Mouse (Mus musculus) liver, adult 2 months (tissue): ENCODE results near the gene Ccdc7b. TPM values are rescaled to one million over a fixed set of nuclear protein-coding genes. Genes with fewer than 3 reads are reported as not detected.
"Not testable (repeated sequence)": the region's sequence is repeated elsewhere in the genome, so short reads cannot be mapped to it uniquely, and the experiment has no call there.

Source experiments
- DNase-seq: peaks from one replicate; pipeline ENCODE4 v3.0.0-alpha.2; 2011; ENCODE audit warnings: low read depth, low spot score; ENCODE audit errors: extremely low read depth
- H3K27ac ChIP-seq: fragments of 200-500 bp; replicated peaks from 2 replicates; pipeline ENCODE4 v1.5.1; 2012; ENCODE audit warnings: low read depth, mild to moderate bottlenecking, control low read depth, inconsistent platforms, low read length; ENCODE audit not compliant: insufficient read depth
- H3K27me3 ChIP-seq: fragments of 200-500 bp; 2 replicates; pipeline ENCODE4 v1.6.1; 2012; ENCODE audit warnings: mild to moderate bottlenecking, moderate library complexity, low read length, inconsistent platforms; ENCODE audit not compliant: control insufficient read depth, insufficient read depth
- H3K36me3 ChIP-seq: fragments of 200-500 bp; 2 replicates; pipeline ENCODE4 v1.6.1; 2012; ENCODE audit warnings: low read length, inconsistent platforms; ENCODE audit not compliant: control insufficient read depth, insufficient read depth
- H3K4me1 ChIP-seq: fragments of 200-500 bp; 2 replicates; pipeline ENCODE4 v1.6.1; 2011; ENCODE audit warnings: low read length; ENCODE audit not compliant: control insufficient read depth, insufficient read depth
- H3K4me3 ChIP-seq: fragments of 200-500 bp; 2 replicates; pipeline ENCODE4 v1.5.1; 2011; ENCODE audit warnings: low read depth, mild to moderate bottlenecking, control low read depth, low read length, moderate library complexity; ENCODE audit not compliant: insufficient read depth
- H3K79me2 ChIP-seq: fragments of 200-500 bp; 2 replicates; pipeline ENCODE4 v1.6.1; 2012; ENCODE audit warnings: inconsistent platforms, mild to moderate bottlenecking, low read length, moderate library complexity; ENCODE audit not compliant: control insufficient read depth, insufficient read depth
- H3K9ac ChIP-seq: fragments of 200-500 bp; 2 replicates; pipeline ENCODE4 v1.6.1; 2012; ENCODE audit warnings: low read depth, mild to moderate bottlenecking, control low read depth, inconsistent platforms, low read length
- CTCF ChIP-seq: fragments of 200-500 bp; IDR thresholded peaks from 2 replicates; pipeline ENCODE4 v1.5.1; 2011; ENCODE audit warnings: low read depth, low read length, control low read depth
- POLR2A ChIP-seq: fragments of 200-500 bp; IDR thresholded peaks from 2 replicates; pipeline ENCODE4 v1.6.1; 2011; ENCODE audit warnings: low read length, control low read depth; ENCODE audit not compliant: insufficient read depth; ENCODE audit errors: extremely low read depth
- WGBS: fragments of 180-500 bp; shearing (Covaris S2); methylation state at CpG from one replicate; pipeline ENCODE4 v1.1.7; 2018; 5-methylcytosine and 5-hydroxymethylcytosine counted together
- polyA plus RNA-seq: library from polyadenylated mRNA; depleted of rRNA; stranded (reverse); fragments of >200 nt; gene quantifications from 2 replicates; pipeline ENCODE4 v1.2.3, GENCODE M21; 2012; rRNA removed
- total RNA-seq: library from RNA; depleted of rRNA; stranded (reverse); fragments of >200 nt; gene quantifications from 2 replicates; pipeline ENCODE4 v1.2.3, GENCODE M21; 2014; rRNA removed

The Ccdc7b gene
- not detected in 2 replicates for total RNA-seq
- polyA plus RNA-seq = not detected in 2 replicates

GRCm38 (mm10) chr8:129066834-129067233 is at the start of gene Ccdc7b:
Gene Ccdc7b (plus strand): TSS chr8:129067134.
- 55% methylated on average over 1 of the region's 10 CpGs for WGBS
- DNase-seq, H3K36me3 ChIP-seq, H3K9ac ChIP-seq, H3K4me1 ChIP-seq, H3K4me3 ChIP-seq, H3K27me3 ChIP-seq, H3K79me2 ChIP-seq, H3K27ac ChIP-seq: not testable (repeated sequence)

DNA sequence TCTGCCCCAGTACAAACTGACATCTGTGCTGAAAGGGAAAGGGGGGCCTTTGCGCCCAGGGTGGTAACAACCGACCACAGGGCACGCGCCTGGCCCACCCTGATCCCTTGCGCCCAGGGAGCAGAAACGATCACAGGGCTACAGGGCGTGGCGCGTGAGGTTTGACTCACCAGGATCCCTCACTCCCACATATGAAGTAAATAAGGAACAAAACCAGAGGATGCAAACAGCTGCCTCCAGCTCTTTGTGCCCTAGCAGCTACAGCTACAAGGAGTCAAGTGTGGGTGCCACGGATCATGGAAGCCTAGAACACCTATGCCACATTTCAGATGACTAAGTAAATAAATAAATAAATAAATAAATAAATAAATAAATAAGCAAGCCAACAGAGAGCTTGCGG is 1.5 kb upstream of the Ccdc7b start, which contains the start of gene Ccdc7a:
Gene Ccdc7a, minus strand, starts transcription at position 101 of the 400 bp plus-strand sequence.
- H3K79me2 ChIP-seq, H3K27ac ChIP-seq, DNase-seq, H3K9ac ChIP-seq, H3K4me3 ChIP-seq, H3K27me3 ChIP-seq, H3K4me1 ChIP-seq, H3K36me3 ChIP-seq: not testable (repeated sequence)
- 68% methylated on average over 2 of the region's 11 CpGs for WGBS

GRCm38 (mm10) chr8:129115761-129116160 is 48.8 kb downstream of the Ccdc7b start:
- not testable (repeated sequence) for H3K36me3 ChIP-seq, H3K27ac ChIP-seq, H3K79me2 ChIP-seq, H3K27me3 ChIP-seq, H3K4me3 ChIP-seq, DNase-seq, H3K4me1 ChIP-seq, H3K9ac ChIP-seq
- WGBS = 62% methylated on average over 3 of the region's 3 CpGs

DNA sequence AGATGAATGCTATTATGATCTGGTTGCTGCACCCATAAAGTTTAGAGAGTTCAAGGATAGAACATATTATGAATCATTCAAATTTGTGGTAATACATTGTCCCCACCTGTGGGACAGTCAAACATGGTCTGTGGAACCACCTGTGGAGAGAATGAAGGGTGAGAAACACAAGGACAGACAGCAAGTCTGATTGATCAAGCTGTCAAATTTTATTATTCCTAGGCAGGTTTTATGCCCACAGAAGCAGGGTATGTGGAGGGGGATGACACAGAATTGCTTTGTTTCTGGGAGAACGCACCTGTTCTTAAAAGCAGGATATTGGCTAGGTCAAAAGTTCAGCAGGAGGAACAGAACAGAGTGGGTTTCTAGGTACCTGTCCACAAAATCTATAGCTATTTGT is 64.6 kb downstream of the Ccdc7b start, which contains the start of gene Gm10999:
Gene Gm10999, minus strand, starts transcription at position 101 of the 400 bp plus-strand sequence.
- Histone ChIP-seq H3K9ac (no peak within 1 kb of the TSS), H3K4me3 (no peak within 1 kb of the TSS), H3K36me3 (no peaks in the 10 kb centered on the region), H3K27ac (no peak within 1 kb of the TSS), H3K27me3 (no peaks in the 10 kb centered on the region), H3K79me2 (no peaks in the 10 kb centered on the region), H3K4me1 (no peaks in the 10 kb centered on the region)
- TF ChIP-seq POLR2A = no peak
- no peak for TF ChIP-seq CTCF
- DNase-seq = no peak
- 81% methylated on average over 1 of the region's 1 CpGs for WGBS

GRCm38 (mm10) chr8:129133475-129133874 is 66.5 kb downstream of the Ccdc7b start:
- TF ChIP-seq CTCF (no peak), POLR2A (no peak)
- Histone ChIP-seq H3K9ac (no peak overlapping the region), H3K27me3 (no peaks in the 10 kb centered on the region), H3K4me3 (no peak overlapping the region), H3K4me1 (no peaks in the 10 kb centered on the region), H3K36me3 (no peaks in the 10 kb centered on the region), H3K79me2 (no peaks in the 10 kb centered on the region), H3K27ac (no peak overlapping the region)
- no peak for DNase-seq

Other genes with a start within 250 kb of the Ccdc7b start
- gene Ccdc7a, start 1.6 kb upstream of the Ccdc7b start, total RNA-seq = not detected in 2 replicates
- not detected in 2 replicates for gene Ccdc7a, start 1.6 kb upstream of the Ccdc7b start, polyA plus RNA-seq
- not detected in 2 replicates for gene Gm10999, start 64.5 kb downstream of the Ccdc7b start, total RNA-seq
- gene Gm10999, start 64.5 kb downstream of the Ccdc7b start, polyA plus RNA-seq = not detected in 2 replicates
- 6.6 and 7.7 TPM in 2 replicates for gene 2610044O15Rik8, start 167.3 kb downstream of the Ccdc7b start, total RNA-seq
- 0.86 and 0.97 TPM in 2 replicates for gene 2610044O15Rik8, start 167.3 kb downstream of the Ccdc7b start, polyA plus RNA-seq